Mouse (Mus musculus) liver, embryonic 16.5 days (tissue): ENCODE measurements at regions not wholly inside any gene's neighbourhood (a gene's known extent, or its start where the extent isn't known, plus 50 kb on each side); places are given as distances from the start of the nearest gene placed in this dataset.

ENCODE experiments used
- ATAC-seq: fragments of 200-750 bp; cut with Nextera tagmentation; 2 replicates; pipeline ENCODE4 v1.8.0; 2017; ENCODE audit warnings: low read depth, mild to moderate bottlenecking, moderate number of reproducible peaks, moderate library complexity
- H3K27ac ChIP-seq: fragments of 300-500 bp; sonication (generic); 2 replicates; pipeline ENCODE4 v1.5.1; 2014; ENCODE audit warnings: mild to moderate bottlenecking, low read length
- H3K27me3 ChIP-seq: fragments of 300-500 bp; sonication (generic); 2 replicates; pipeline ENCODE4 v1.6.1; 2014; ENCODE audit warnings: low read depth, low read length, mixed read lengths; ENCODE audit not compliant: control insufficient read depth, insufficient read depth
- H3K36me3 ChIP-seq: fragments of 300-500 bp; sonication (generic); 2 replicates; pipeline ENCODE4 v1.6.1; 2014; ENCODE audit warnings: mild to moderate bottlenecking; ENCODE audit not compliant: control insufficient read depth, insufficient read depth
- H3K4me1 ChIP-seq: fragments of 300-500 bp; sonication (generic); 2 replicates; pipeline ENCODE4 v1.6.1; 2014; ENCODE audit warnings: low read depth, low read length, mixed read lengths; ENCODE audit not compliant: control insufficient read depth
- H3K4me2 ChIP-seq: fragments of 300-500 bp; sonication (generic); 2 replicates; pipeline ENCODE4 v1.6.1; 2014; ENCODE audit warnings: low read depth, low read length, mixed read lengths
- H3K4me3 ChIP-seq: fragments of 300-500 bp; sonication (generic); 2 replicates; pipeline ENCODE4 v1.5.1; 2014; ENCODE audit warnings: low read depth, mild to moderate bottlenecking, low read length
- H3K9ac ChIP-seq: fragments of 300-500 bp; sonication (generic); 2 replicates; pipeline ENCODE4 v1.6.1; 2014; ENCODE audit warnings: low read depth, low read length
- H3K9me3 ChIP-seq: fragments of 300-500 bp; sonication (generic); replicated peaks from 2 replicates; pipeline ENCODE4 v1.6.1; 2016; ENCODE audit warnings: low read length; ENCODE audit not compliant: control insufficient read depth
- WGBS: fragments of 180-500 bp; shearing (Covaris S2); extraction: QIAGEN DNeasy Blood & Tissue Kit; methylation state at CpG from one replicate; pipeline ENCODE4 v1.1.7; 2014; ENCODE audit not compliant: insufficient replicate concordance; 5-methylcytosine and 5-hydroxymethylcytosine counted together

GRCm38 (mm10) chr7:119258222-119258621 lies 73.8 kb upstream of the Gpr139 start:
- H3K9ac ChIP-seq, result no peak overlapping the region
- no peak overlapping the region for H3K4me3 ChIP-seq
- ATAC-seq, result no peak
- no peaks in the 10 kb centered on the region for H3K27me3 ChIP-seq
- H3K9me3 ChIP-seq, result no peaks in the 10 kb centered on the region
- H3K4me1 ChIP-seq, result peaks cover under 1% of the 10 kb centered on the region
- no peaks in the 10 kb centered on the region for H3K36me3 ChIP-seq
- WGBS, result 42% methylated on average over 3 of the region's 3 CpGs
- no peak overlapping the region for H3K4me2 ChIP-seq
- no peak overlapping the region for H3K27ac ChIP-seq

GRCm38 (mm10) chr7:119256916-119257315 lies 72.5 kb upstream of the Gpr139 start:
- Histone ChIP-seq H3K4me2 (no peak overlapping the region), H3K4me3 (no peak overlapping the region), H3K4me1 (peaks cover 12% of the 10 kb centered on the region), H3K27ac (no peak overlapping the region), H3K27me3 (no peaks in the 10 kb centered on the region), H3K9me3 (no peaks in the 10 kb centered on the region), H3K9ac (no peak overlapping the region), H3K36me3 (no peaks in the 10 kb centered on the region)
- WGBS, result 58% methylated on average over 3 of the region's 3 CpGs
- ATAC-seq, result no peak

GRCm38 (mm10) chr7:119252742-119253141 lies 68.3 kb upstream of the Gpr139 start:
- H3K4me1 ChIP-seq, result peaks cover 18% of the 10 kb centered on the region
- peak; percentile 80 for ATAC-seq
- no peak overlapping the region for H3K9ac ChIP-seq
- H3K27me3 ChIP-seq, result no peaks in the 10 kb centered on the region
- H3K4me2 ChIP-seq, result peak overlapping the region; percentile 41; the same call in 1 of the 2 replicates
- H3K36me3 ChIP-seq, result no peaks in the 10 kb centered on the region
- no peak overlapping the region for H3K27ac ChIP-seq
- WGBS, result 34% methylated on average over 2 of the region's 2 CpGs
- no peaks in the 10 kb centered on the region for H3K9me3 ChIP-seq
- no peak overlapping the region; the same call in 1 of the 2 replicates for H3K4me3 ChIP-seq

GRCm38 (mm10) chr7:119251679-119252078 lies 67.3 kb upstream of the Gpr139 start:
- Histone ChIP-seq H3K9ac (no peak overlapping the region), H3K4me1 (peaks cover 18% of the 10 kb centered on the region), H3K27ac (peak overlapping the region; percentile 56), H3K4me3 (no peak overlapping the region), H3K4me2 (peak overlapping the region; percentile 36), H3K36me3 (no peaks in the 10 kb centered on the region), H3K9me3 (no peaks in the 10 kb centered on the region), H3K27me3 (no peaks in the 10 kb centered on the region)
- ATAC-seq, result peak; percentile 81
- WGBS, result 25% methylated on average over 1 of the region's 1 CpGs

GRCm38 (mm10) chr7:119250381-119250780 lies 66.0 kb upstream of the Gpr139 start:
- ATAC-seq, result no peak

GRCm38 (mm10) chr7:119244785-119245184 lies 60.4 kb upstream of the Gpr139 start:
- Histone ChIP-seq H3K4me2 (no peak overlapping the region), H3K27ac (no peak overlapping the region), H3K4me1 (no peaks in the 10 kb centered on the region; the same call in 1 of the 2 replicates), H3K9ac (no peak overlapping the region), H3K9me3 (no peaks in the 10 kb centered on the region), H3K27me3 (no peaks in the 10 kb centered on the region), H3K36me3 (no peaks in the 10 kb centered on the region), H3K4me3 (no peak overlapping the region)
- WGBS, result 41% methylated on average over 5 of the region's 5 CpGs
- ATAC-seq, result no peak

More at GRCm38 (mm10) chr7:119250381-119250780, 66.0 kb upstream of the Gpr139 start:
- no peak overlapping the region for H3K9ac ChIP-seq
- 70% methylated on average over 3 of the region's 3 CpGs for WGBS
- H3K9me3 ChIP-seq, result no peaks in the 10 kb centered on the region
- H3K4me3 ChIP-seq, result no peak overlapping the region
- no peaks in the 10 kb centered on the region for H3K36me3 ChIP-seq
- H3K4me1 ChIP-seq, result peaks cover 18% of the 10 kb centered on the region
- no peak overlapping the region for H3K27ac ChIP-seq
- H3K27me3 ChIP-seq, result no peaks in the 10 kb centered on the region
- no peak overlapping the region for H3K4me2 ChIP-seq

GRCm38 (mm10) chr7:119236343-119236742 lies 51.9 kb upstream of the Gpr139 start:
- no peaks in the 10 kb centered on the region for H3K4me1 ChIP-seq
- no peaks in the 10 kb centered on the region for H3K9me3 ChIP-seq
- no peaks in the 10 kb centered on the region for H3K27me3 ChIP-seq
- H3K4me3 ChIP-seq, result no peak overlapping the region
- WGBS, result 57% methylated on average over 6 of the region's 6 CpGs
- H3K36me3 ChIP-seq, result no peaks in the 10 kb centered on the region
- H3K9ac ChIP-seq, result no peak overlapping the region
- no peak for ATAC-seq
- H3K27ac ChIP-seq, result no peak overlapping the region
- no peak overlapping the region for H3K4me2 ChIP-seq
